Mouse (Mus musculus) cerebellum, postnatal 25 days (tissue): ENCODE data around the gene Scrn2.

Experiments
- DNase-seq, 2 experiments: peaks; one replicate each; pipeline ENCODE4 v3.0.0; 2021; ENCODE audit warnings: mixed read lengths in 2 of 2

Scrn2 gene

GRCm38 (mm10) chr11:97052219-97052646 is 22.5 kb downstream of the Scrn2 start:
- DNase-seq: no peak

GRCm38 (mm10) chr11:97063274-97063920 is 33.7 kb downstream of the Scrn2 start:
- peak in 1 of 2 experiments; percentile 9 for DNase-seq

DNA sequence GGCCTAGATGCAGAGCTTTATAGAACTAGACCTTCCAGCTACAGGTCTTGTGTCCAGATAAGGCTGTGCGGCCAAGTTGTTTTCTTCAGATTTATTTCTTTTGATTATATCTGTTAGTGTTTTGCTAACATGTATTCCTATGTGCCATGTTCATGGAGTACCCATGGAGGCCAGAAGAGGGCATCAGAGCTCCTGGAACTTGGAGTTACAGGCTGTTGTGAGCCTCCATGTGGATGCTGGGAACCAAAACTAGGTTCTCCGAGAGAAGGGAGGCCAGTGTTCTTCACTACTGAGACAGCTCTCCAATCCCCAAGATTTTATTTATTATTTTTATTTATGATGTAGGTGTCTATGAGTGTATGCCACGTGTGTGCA is 34.2 kb downstream of the Scrn2 start:
- no peak for DNase-seq

- no peak for DNase-seq
Measured at GRCm38 (mm10) chr11:97065538-97066295, 36.0 kb downstream of the Scrn2 start.

GRCm38 (mm10) chr11:97066656-97067360 is 37.1 kb downstream of the Scrn2 start:
- DNase-seq: no peak

DNA sequence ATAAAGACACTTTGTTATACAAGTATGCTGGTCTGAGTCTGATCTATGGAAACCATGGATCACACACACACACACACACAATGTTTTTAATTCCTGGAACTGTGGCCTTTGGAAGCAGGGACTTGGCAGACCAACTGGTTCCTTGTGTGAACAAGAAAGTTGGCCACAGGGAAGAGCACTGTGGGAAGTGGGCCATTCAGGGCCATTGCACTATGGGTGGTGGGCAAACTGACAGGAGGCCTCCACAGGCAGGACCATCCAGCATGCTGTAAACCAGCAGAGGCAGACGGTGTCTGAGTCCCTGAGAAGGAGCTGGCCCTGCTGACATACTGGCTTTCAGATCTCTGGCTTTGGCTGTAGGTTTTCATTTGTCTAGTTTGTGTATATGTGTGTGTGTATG is 39.6 kb downstream of the Scrn2 start:
- peak in 1 of 2 experiments; percentile 43 for DNase-seq

DNA sequence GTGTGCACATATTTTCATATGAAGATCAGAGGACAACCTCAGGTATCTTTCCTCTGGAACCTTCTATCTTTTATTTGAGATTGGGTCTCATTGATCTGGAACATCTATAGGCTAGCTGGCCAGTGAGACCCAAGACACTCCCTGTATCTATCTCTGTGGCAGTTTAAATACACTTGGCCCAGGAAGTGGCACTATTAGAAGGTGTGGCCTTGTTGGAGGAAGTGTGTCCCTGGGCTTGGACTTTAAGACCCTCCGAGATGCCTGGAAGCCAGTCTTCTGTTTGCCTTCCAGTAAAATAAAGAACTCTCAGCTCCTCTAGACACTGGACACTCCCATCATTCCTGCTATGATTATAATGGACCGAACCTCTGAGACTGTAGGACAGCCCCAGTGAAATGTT is 40.0 kb downstream of the Scrn2 start:
- DNase-seq: no peak

- no peak for DNase-seq
Measured at GRCm38 (mm10) chr11:97071129-97071528, 41.4 kb downstream of the Scrn2 start.

- DNase-seq: peak; percentile 55 to 68
Measured at GRCm38 (mm10) chr11:97072533-97072932, 42.8 kb downstream of the Scrn2 start.

DNA sequence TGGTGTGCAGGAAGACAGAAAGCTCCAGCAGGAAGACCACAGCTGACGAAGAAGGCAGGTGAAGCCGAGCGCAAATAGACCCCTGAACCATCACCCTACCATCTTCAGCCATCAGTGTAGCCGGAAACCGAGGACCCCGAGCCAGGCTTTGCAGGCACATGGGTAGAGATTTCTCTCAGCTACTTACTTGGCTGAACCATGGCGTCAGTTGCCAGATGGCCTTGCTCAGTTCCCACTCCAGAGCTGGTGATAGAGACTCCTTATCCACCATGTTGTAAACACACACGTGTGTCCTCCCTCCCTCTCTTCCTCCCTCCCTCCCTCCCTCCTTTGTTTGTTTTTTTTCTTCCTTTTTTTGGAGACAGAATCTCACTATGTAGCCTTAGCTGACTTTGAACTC is 44.5 kb downstream of the Scrn2 start:
- no peak for DNase-seq

DNA sequence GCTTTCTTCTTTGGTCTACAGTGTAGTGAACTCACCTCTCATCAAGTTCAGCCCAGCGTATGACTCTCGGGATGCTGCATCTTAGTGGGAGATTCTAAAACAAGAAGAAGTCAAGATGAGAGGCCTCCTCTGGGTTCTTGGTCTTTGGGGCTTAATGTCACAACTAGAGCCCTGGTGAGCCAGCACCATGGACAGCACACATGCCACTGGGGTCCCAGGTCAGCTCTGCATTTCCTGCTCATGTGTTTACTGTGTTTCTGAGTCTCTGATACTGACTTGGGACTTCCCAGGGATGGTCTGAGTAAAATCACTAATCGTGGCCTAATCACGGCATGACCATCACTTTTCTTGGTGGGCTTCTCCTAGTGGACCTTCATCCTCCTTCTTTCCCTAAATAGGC is 49.0 kb downstream of the Scrn2 start:
- no peak for DNase-seq

- DNase-seq: no peak
Measured at GRCm38 (mm10) chr11:97080291-97080690, 50.6 kb downstream of the Scrn2 start.

- DNase-seq: peak; percentile 41 to 71
Measured at GRCm38 (mm10) chr11:97082977-97083376, 53.2 kb downstream of the Scrn2 start.
